ENCODE assay signal across 15 mouse cellular contexts in genomic region chr12:39326157-39326556, GRCm38 (mm10).
DNase-seq lines count a peak whose midpoint lies in the region; ATAC-seq lines count a peak whose summit lies in the region.
"Had no signal": no experiment of that assay in that cellular context is flagged by ENCODE, and none has a peak within 500 bp of the region (broad histone marks: within the 10 kb centered on the region; RNA-seq: fewer than 3 reads in every experiment).

No protein-coding gene starts in this region.

- no peak overlapping the region for H3K9ac ChIP-seq in forebrain, embryonic 14.5 days (ENCODE audit: low read length)
- H3K9ac ChIP-seq: limb, embryonic 12.5 days had no signal

- 70% methylated on average over 7 of the region's 7 CpGs for WGBS in forebrain, embryonic 14.5 days
- WGBS in forebrain, embryonic 10.5 days, result 73% methylated on average over 7 of the region's 7 CpGs
- WGBS in embryonic facial prominence, embryonic 10.5 days, result 49% methylated on average over 7 of the region's 7 CpGs

- no peak for ATAC-seq in forebrain, embryonic 14.5 days

- DNase-seq in forebrain, embryonic 14.5 days (ENCODE audit: low spot score), result peak; percentile 38
- no peak for DNase-seq in forebrain, embryonic 10.5 days (ENCODE audit: extremely low spot score, low spot score)
- DNase-seq in layer of hippocampus, adult 11-12 months (ENCODE audit: low spot score), result peak; percentile 27
- DNase-seq in layer of hippocampus, postnatal 25 days (ENCODE audit: extremely low spot score in 1 of 2, low spot score in 1 of 2), result no peak
- peak; percentile 21 for DNase-seq in embryonic facial prominence, embryonic 10.5 days (ENCODE audit: low spot score)
- DNase-seq in layer of hippocampus, postnatal 36 days, result peak; percentile 23 to 37
- DNase-seq in frontal cortex, adult 2 months (ENCODE audit: extremely low spot score in 1 of 2, low spot score in 1 of 2), result no peak
- no peak for DNase-seq in retina, embryonic 14.5 days (ENCODE audit: low spot score)
- DNase-seq: adrenal gland, postnatal 36 days; heart, adult 11 months; lung, adult 2 months had no signal

- no peaks in the 10 kb centered on the region for H3K36me3 ChIP-seq in forebrain, embryonic 14.5 days (ENCODE audit: control insufficient read depth, insufficient read depth, low read length)
- H3K36me3 ChIP-seq in forebrain, embryonic 10.5 days (replicated peaks), result no peaks in the 10 kb centered on the region
- H3K36me3 ChIP-seq in embryonic facial prominence, embryonic 10.5 days (replicated peaks), result no peaks in the 10 kb centered on the region
- H3K36me3 ChIP-seq: limb, embryonic 12.5 days had no signal

- H3K4me2 ChIP-seq in forebrain, embryonic 14.5 days (ENCODE audit: low read length), result no peak overlapping the region
- H3K4me2 ChIP-seq: limb, embryonic 12.5 days had no signal

- no peaks in the 10 kb centered on the region for H3K27me3 ChIP-seq in forebrain, embryonic 14.5 days (replicated peaks; ENCODE audit: control insufficient read depth, insufficient read depth, low read length)
- no peaks in the 10 kb centered on the region for H3K27me3 ChIP-seq in forebrain, embryonic 10.5 days (ENCODE audit: poor library complexity, severe bottlenecking)
- no peaks in the 10 kb centered on the region for H3K27me3 ChIP-seq in embryonic facial prominence, embryonic 10.5 days (replicated peaks; ENCODE audit: low read depth, poor library complexity, severe bottlenecking)
- H3K27me3 ChIP-seq: limb, embryonic 12.5 days; megakaryocyte, embryonic 14.5 days had no signal

- no peak overlapping the region for H3K4me3 ChIP-seq in forebrain, embryonic 14.5 days (ENCODE audit: low read depth, low read length)
- H3K4me3 ChIP-seq in forebrain, embryonic 10.5 days, result no peak overlapping the region
- H3K4me3 ChIP-seq in embryonic facial prominence, embryonic 10.5 days, result no peak overlapping the region
- H3K4me3 ChIP-seq: limb, embryonic 12.5 days; megakaryocyte, embryonic 14.5 days; myocyte had no signal

- no peaks in the 10 kb centered on the region for H3K9me3 ChIP-seq in forebrain, embryonic 14.5 days (replicated peaks; ENCODE audit: control insufficient read depth, low read length)
- H3K9me3 ChIP-seq in forebrain, embryonic 10.5 days, result no peaks in the 10 kb centered on the region
- no peaks in the 10 kb centered on the region for H3K9me3 ChIP-seq in embryonic facial prominence, embryonic 10.5 days
- H3K9me3 ChIP-seq: limb, embryonic 12.5 days; megakaryocyte, embryonic 14.5 days had no signal

- H3K27ac ChIP-seq in forebrain, embryonic 14.5 days (ENCODE audit: low read depth, low read length), result no peak overlapping the region
- no peak overlapping the region for H3K27ac ChIP-seq in forebrain, embryonic 10.5 days
- no peak overlapping the region for H3K27ac ChIP-seq in embryonic facial prominence, embryonic 10.5 days (replicated peaks)
- H3K27ac ChIP-seq: kidney, postnatal 0 days; limb, embryonic 12.5 days had no signal

- H3K4me1 ChIP-seq in forebrain, embryonic 14.5 days (ENCODE audit: control insufficient read depth, insufficient read depth, low read length), result no peaks in the 10 kb centered on the region
- no peaks in the 10 kb centered on the region for H3K4me1 ChIP-seq in forebrain, embryonic 10.5 days
- peaks cover 3% of the 10 kb centered on the region; the same call in 1 of the 2 replicates for H3K4me1 ChIP-seq in embryonic facial prominence, embryonic 10.5 days
- H3K4me1 ChIP-seq: limb, embryonic 12.5 days; megakaryocyte, embryonic 14.5 days had no signal

Comparison
In these comparisons a context has a peak if more than half of its experiments do, and no peak if none do; other contexts are left out.
1. DNase-seq: peak in forebrain, embryonic 14.5 days (single experiment), layer of hippocampus, adult 11-12 months (single experiment), embryonic facial prominence, embryonic 10.5 days (single experiment) and layer of hippocampus, postnatal 36 days (2 of 2); none in forebrain, embryonic 10.5 days (single experiment), layer of hippocampus, postnatal 25 days (0 of 2), frontal cortex, adult 2 months (0 of 2) and retina, embryonic 14.5 days (single experiment).